ENCODE assay signal across 8 mouse cellular contexts in the genomic region with DNA sequence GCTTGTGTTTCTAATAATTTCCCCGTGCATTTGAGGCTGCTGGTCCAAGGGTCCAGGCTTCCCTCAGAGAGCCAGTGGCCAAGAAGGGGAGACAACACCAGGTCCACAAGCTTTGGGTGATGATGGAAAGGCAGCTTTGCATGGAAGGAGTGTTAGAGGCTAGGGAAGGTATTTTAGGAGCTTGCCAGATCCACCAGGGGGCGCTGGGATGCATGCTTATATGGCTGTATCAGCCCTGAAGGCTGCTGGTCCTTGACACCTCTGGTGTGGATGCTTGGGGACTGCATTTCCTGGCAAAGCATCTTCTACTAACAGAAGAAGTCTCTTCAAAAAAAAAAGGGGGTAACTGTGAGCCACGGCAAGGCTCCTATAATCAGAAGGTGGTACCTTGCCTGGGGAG. TPM values are rescaled to one million over a fixed set of nuclear protein-coding genes. Genes with fewer than 3 reads are reported as not detected.
DNase-seq lines count a peak whose midpoint lies in the region; ATAC-seq and TF ChIP-seq lines count a peak whose summit lies in the region.

No protein-coding gene starts in this region.

- H3K36me3 ChIP-seq in heart, adult 2 months (ENCODE audit: control insufficient read depth, insufficient read depth, low read length): no peaks in the 10 kb centered on the region
- no peaks in the 10 kb centered on the region for H3K36me3 ChIP-seq in heart, embryonic 11.5 days (ENCODE audit: control insufficient read depth, insufficient read depth, low read length)
- no peaks in the 10 kb centered on the region for H3K36me3 ChIP-seq in forebrain, embryonic 15.5 days
- no peaks in the 10 kb centered on the region for H3K36me3 ChIP-seq in hindbrain, postnatal 0 days (ENCODE audit: insufficient read depth, low read length)

- no peak for ATAC-seq in heart, embryonic 11.5 days (replicated peaks; ENCODE audit: insufficient number of reproducible peaks, low FRiP score, low TSS enrichment)
- peak; percentile 69 for ATAC-seq in forebrain, embryonic 15.5 days (replicated peaks)
- ATAC-seq in hindbrain, postnatal 0 days: peak; percentile 66; the same call in 1 of the 2 replicates

- TF ChIP-seq EP300 in heart, adult 2 months (IDR thresholded peaks at IDR 0.05; ENCODE audit: insufficient read depth, low read depth, low read length): 0 out of 2 replicates have a peak, but pooled peaks have one; percentile 53

- 2% methylated on average over 3 of the region's 3 CpGs for WGBS in heart, adult 2 months
- WGBS in heart, embryonic 11.5 days (ENCODE audit: insufficient replicate concordance): 4% methylated on average over 3 of the region's 3 CpGs
- 7% methylated on average over 3 of the region's 3 CpGs for WGBS in forebrain, embryonic 15.5 days
- WGBS in hindbrain, postnatal 0 days: 1% methylated on average over 3 of the region's 3 CpGs

- TF ChIP-seq POLR2A in heart, adult 2 months (IDR thresholded peaks at IDR 0.05; ENCODE audit: insufficient read depth, low read depth, low read length): no peak

- no peak overlapping the region for H3K4me2 ChIP-seq in heart, embryonic 11.5 days
- no peak overlapping the region for H3K4me2 ChIP-seq in forebrain, embryonic 15.5 days (replicated peaks)
- no peak overlapping the region for H3K4me2 ChIP-seq in hindbrain, postnatal 0 days (ENCODE audit: low read depth, low read length)

- no peaks in the 10 kb centered on the region for H3K9me3 ChIP-seq in heart, embryonic 11.5 days (replicated peaks; ENCODE audit: control insufficient read depth, low read length)
- H3K9me3 ChIP-seq in forebrain, embryonic 15.5 days: no peaks in the 10 kb centered on the region
- no peaks in the 10 kb centered on the region for H3K9me3 ChIP-seq in hindbrain, postnatal 0 days (ENCODE audit: low read length)

- H3K79me2 ChIP-seq in heart, adult 2 months (replicated peaks; ENCODE audit: control insufficient read depth, insufficient read depth, low read length): no peaks in the 10 kb centered on the region

- peak; percentile 58 to 82 for DNase-seq in heart, adult 2 months
- DNase-seq in c-Kit-positive CD71-positive TER-119-positive erythroid progenitor cells, embryonic 14.5 days (ENCODE audit: low spot score): peak; percentile 52
- peak; percentile 93 for DNase-seq in hindbrain, postnatal 0 days (ENCODE audit: low spot score)
- DNase-seq in left cerebral cortex, postnatal 36 days (ENCODE audit: low spot score in 2 of 2): peak; percentile 64 to 71
- peak; percentile 55 to 71 for DNase-seq in natural killer cell, adult 2 months (ENCODE audit: low spot score in 2 of 2)
- peak; percentile 65 to 88 for DNase-seq in spleen, postnatal 4 days (ENCODE audit: low spot score in 2 of 2)

- no peaks in the 10 kb centered on the region for H3K4me1 ChIP-seq in heart, adult 2 months (ENCODE audit: control insufficient read depth, insufficient read depth, low read length)
- no peaks in the 10 kb centered on the region for H3K4me1 ChIP-seq in heart, embryonic 11.5 days (ENCODE audit: control insufficient read depth, insufficient read depth, low read length)
- peaks cover 22% of the 10 kb centered on the region for H3K4me1 ChIP-seq in forebrain, embryonic 15.5 days
- no peaks in the 10 kb centered on the region for H3K4me1 ChIP-seq in hindbrain, postnatal 0 days (ENCODE audit: insufficient read depth, low read length)

- H3K27ac ChIP-seq in heart, adult 2 months: no peak overlapping the region
- no peak overlapping the region for H3K27ac ChIP-seq in heart, embryonic 11.5 days (ENCODE audit: low read depth, low read length)
- no peak overlapping the region for H3K27ac ChIP-seq in forebrain, embryonic 15.5 days (replicated peaks)
- H3K27ac ChIP-seq in hindbrain, postnatal 0 days: no peak overlapping the region

- intact Hi-C loops in heart, adult 2 months (cut with DNase I): loop anchor here (2.0 kb wide), 1 partner anchor 79 kb away; no protein-coding TSS in a partner anchor
- intact Hi-C loops in left cerebral cortex, postnatal 36 days (cut with DNase I): loop anchor here (2.0 to 10.0 kb wide), 2 partner anchors 77 to 315 kb away; no protein-coding TSS in a partner anchor

- H3K9ac ChIP-seq in heart, adult 2 months (ENCODE audit: low read depth, low read length): no peak overlapping the region
- H3K9ac ChIP-seq in heart, embryonic 11.5 days (ENCODE audit: low read depth, low read length): no peak overlapping the region
- no peak overlapping the region for H3K9ac ChIP-seq in forebrain, embryonic 15.5 days (replicated peaks)
- H3K9ac ChIP-seq in hindbrain, postnatal 0 days (replicated peaks; ENCODE audit: low read length): no peak overlapping the region

- peak; percentile 94 for TF ChIP-seq CTCF in heart, adult 2 months (IDR thresholded peaks at IDR 0.05)
- TF ChIP-seq CTCF in hindbrain, postnatal 0 days (IDR thresholded peaks at IDR 0.05; ENCODE audit: low read depth): peak; percentile 95

- H3K4me3 ChIP-seq in heart, adult 2 months: no peak overlapping the region
- no peak overlapping the region for H3K4me3 ChIP-seq in heart, embryonic 11.5 days (ENCODE audit: low read depth, low read length)
- no peak overlapping the region for H3K4me3 ChIP-seq in forebrain, embryonic 15.5 days
- H3K4me3 ChIP-seq in hindbrain, postnatal 0 days (ENCODE audit: low read length): no peak overlapping the region

- H3K27me3 ChIP-seq in heart, adult 2 months (ENCODE audit: control insufficient read depth, insufficient read depth, low read length): peaks cover 4% of the 10 kb centered on the region
- H3K27me3 ChIP-seq in heart, embryonic 11.5 days (ENCODE audit: control insufficient read depth, insufficient read depth, low read length): peaks cover 51% of the 10 kb centered on the region
- H3K27me3 ChIP-seq in forebrain, embryonic 15.5 days: peaks cover 15% of the 10 kb centered on the region
- H3K27me3 ChIP-seq in hindbrain, postnatal 0 days (ENCODE audit: insufficient read depth, low read length): no peaks in the 10 kb centered on the region

RNA-seq across cellular contexts. Expression of a gene that starts 37.5 kb away (rescaled TPM):
- not detected for total RNA-seq in heart, adult 2 months (2021)
- polyA plus RNA-seq in heart, adult 2 months (2012; rRNA removed): 0.06 TPM in 1 of 2 replicates, not detected in the other
- polyA plus RNA-seq in heart, embryonic 11.5 days (2014; fragmentation: Nextera tagmentation; extraction: Ambion mirVana): not detected in 2 replicates
- 0.37 and 0.42 TPM in 2 replicates for polyA plus RNA-seq in forebrain, embryonic 15.5 days (2015; fragmentation: Nextera tagmentation; extraction: Ambion mirVana)
- total RNA-seq in hindbrain, postnatal 0 days (2014; rRNA removed): 1.4 and 2.4 TPM in 2 replicates
- 0.64 and 1.0 TPM in 2 replicates for polyA plus RNA-seq in hindbrain, postnatal 0 days (2015; fragmentation: Nextera tagmentation; extraction: Ambion mirVana)
- total RNA-seq in left cerebral cortex, postnatal 36 days (2021): not detected

RNA-seq across cellular contexts. Expression of a gene that starts 47.7 kb away (rescaled TPM):
- total RNA-seq in heart, adult 2 months (2021): 1 to 10 TPM; 4.1 to 4.7 TPM
- polyA plus RNA-seq in heart, adult 2 months (2012; rRNA removed): 15.0 and 21.4 TPM in 2 replicates
- not detected in 2 replicates for polyA plus RNA-seq in heart, embryonic 11.5 days (2014; fragmentation: Nextera tagmentation; extraction: Ambion mirVana)
- polyA plus RNA-seq in forebrain, embryonic 15.5 days (2015; fragmentation: Nextera tagmentation; extraction: Ambion mirVana): not detected in 2 replicates
- not detected in 2 replicates for total RNA-seq in hindbrain, postnatal 0 days (2014; rRNA removed)
- polyA plus RNA-seq in hindbrain, postnatal 0 days (2015; fragmentation: Nextera tagmentation; extraction: Ambion mirVana): not detected in 2 replicates
- total RNA-seq in left cerebral cortex, postnatal 36 days (2021): not detected

Comparison
In these comparisons a context has a peak if more than half of its experiments do, and no peak if none do; other contexts are left out.
1. RNA of a gene that starts 47.7 kb away (polyA plus RNA-seq): 15.0 to 21.4 TPM in heart, adult 2 months; not detected in heart, embryonic 11.5 days, not detected in forebrain, embryonic 15.5 days and not detected in hindbrain, postnatal 0 days; every median in the first group is over 10 times any median in the second.
2. Peak in every context shown above with its lines, with median percentiles within 50 percentile points of each other: DNase-seq.